Mouse (Mus musculus) activated CD4-positive, CD25-positive, alpha-beta regulatory T cell, adult 4 months (primary cell): ENCODE data around the gene Ccdc92b. TPM values are rescaled to one million over a fixed set of nuclear protein-coding genes. Genes with fewer than 3 reads are reported as not detected.
A peak's percentile ranks its signal among the peaks of the same experiment; 100 is the strongest.
"Not testable (repeated sequence)": the region's sequence is repeated elsewhere in the genome, so short reads cannot be mapped to it uniquely, and the experiment has no call there.

Experiments
- ATAC-seq: one replicate; pipeline ENCODE4 v1.8.0; 2017
- polyA plus RNA-seq, 2 experiments: library from polyadenylated mRNA; unstranded; fragments of 100-300 nt; shearing (Covaris generic); gene quantifications; one replicate each; pipeline ENCODE4 v1.2.1; 2017

Ccdc92b gene
- polyA plus RNA-seq, result not detected

- ATAC-seq, result no peak
These were observed at the start of gene Ccdc92b for GRCm38 (mm10) chr11:74619201-74619955. TSS of gene Ccdc92b (plus strand) at chr11:74619605.

DNA sequence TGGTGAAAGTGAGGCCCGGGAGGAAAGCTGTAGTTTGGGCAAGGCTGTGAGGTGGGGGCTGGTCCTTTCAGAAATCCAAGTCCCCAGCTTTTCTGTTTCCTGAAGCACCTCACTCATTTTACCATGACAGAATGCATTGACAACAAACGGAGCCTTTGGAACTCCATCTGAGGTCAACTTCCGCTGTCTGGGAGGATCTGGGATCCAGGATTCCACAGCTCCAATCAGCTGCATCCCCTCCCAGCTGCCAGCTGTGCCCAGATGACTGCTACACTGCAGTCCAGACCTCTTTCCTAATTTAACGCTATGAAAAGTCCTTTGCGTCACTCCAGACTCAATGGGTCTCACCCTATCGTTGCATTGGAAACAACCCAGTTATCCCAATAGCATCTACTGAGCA, 49.7 kb upstream of the Ccdc92b start:
- ATAC-seq, result no peak

DNA sequence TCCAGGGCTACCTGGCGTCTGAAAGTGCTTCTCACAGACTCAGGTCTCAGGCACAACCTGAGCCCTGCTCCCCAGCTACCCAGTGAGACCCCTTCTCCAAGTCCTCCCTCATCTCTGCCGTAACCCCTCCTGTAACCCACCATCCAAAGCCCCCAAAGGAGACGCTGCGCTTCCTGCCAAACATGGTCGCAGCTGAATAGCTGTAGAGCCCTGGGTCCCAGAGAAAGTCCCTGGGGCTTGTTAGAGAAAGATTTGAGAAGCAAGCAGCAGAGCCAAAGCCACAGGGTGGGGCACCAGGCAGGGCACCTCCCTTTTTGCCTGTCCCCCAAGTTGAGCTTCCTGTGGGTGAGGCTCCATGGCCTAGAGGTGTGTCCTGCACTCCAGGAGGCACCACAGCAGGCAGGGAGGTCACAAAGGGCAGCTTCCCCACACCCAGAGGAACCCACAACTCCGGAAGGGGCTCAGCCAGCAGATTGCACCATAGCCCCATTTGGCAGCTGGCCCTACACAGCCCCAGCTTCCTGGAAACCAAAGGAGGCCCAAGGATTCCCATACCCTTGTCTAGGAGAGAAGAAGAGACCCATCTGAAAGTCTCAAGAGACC, 46.8 kb upstream of the Ccdc92b start:
- peak; percentile 82 for ATAC-seq

- ATAC-seq, result no peak
These were observed 44.5 kb upstream of the Ccdc92b start for GRCm38 (mm10) chr11:74574768-74575434.

DNA sequence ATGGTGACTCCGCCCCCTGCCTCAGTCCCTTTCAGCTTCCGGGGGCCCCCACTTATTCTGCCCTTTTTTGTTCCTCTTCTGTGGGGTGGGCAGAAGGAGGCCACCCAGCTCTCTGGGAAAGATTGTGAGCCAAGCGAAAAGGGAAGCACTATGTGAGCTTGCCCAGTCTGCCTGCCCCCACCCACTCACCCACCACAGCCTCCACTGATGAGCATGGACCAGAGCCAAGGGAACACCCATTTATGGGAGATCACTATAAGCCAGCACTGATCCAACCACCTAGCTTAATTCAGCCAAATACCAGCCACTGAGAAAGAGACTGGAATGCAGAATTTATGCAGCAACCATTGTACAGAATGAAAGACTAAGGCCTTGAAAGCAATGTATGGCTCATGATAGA, 43.5 kb upstream of the Ccdc92b start:
- no peak for ATAC-seq

- no peak for ATAC-seq
These were observed 42.3 kb upstream of the Ccdc92b start for GRCm38 (mm10) chr11:74577068-74577467.

DNA sequence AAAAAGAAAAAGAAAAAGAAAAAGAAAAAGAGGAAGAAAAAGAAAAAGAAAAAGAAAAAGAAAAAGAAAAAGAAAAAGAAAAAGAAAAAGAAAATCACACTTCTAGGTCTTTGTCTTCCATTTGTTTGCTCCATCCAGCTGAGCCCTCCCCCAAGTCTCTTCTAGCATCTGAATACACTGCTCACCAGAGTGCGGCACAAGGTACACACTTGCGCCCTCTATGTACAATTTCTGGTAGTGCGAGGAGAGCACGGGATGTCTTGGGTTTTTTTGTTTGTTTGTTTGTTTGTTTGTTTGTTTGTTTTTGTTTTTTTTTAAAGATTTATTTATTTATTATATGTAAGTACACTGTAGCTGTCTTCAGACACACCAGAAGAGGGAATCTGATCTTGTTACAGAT, 38.1 kb upstream of the Ccdc92b start:
- not testable (repeated sequence) for ATAC-seq

DNA sequence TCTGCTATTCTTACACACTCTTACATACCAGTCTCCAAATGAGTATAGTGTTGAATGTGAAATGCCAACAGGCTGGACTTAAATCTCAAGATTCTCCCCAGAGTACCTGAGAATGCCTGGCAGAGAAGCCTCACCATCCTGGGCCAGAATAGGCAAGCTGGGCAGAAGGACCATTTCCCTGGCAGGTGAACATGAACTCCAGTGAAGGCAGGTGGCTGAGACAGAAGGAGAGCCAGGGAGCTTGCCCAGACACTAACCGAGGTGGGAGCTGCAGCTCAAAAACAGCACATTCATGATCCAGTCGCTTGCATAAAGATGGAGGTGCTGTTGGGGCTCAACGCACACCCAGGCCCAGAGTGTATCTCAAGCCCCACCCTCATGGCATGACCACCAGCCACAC, 36.9 kb upstream of the Ccdc92b start:
- ATAC-seq, result no peak

DNA sequence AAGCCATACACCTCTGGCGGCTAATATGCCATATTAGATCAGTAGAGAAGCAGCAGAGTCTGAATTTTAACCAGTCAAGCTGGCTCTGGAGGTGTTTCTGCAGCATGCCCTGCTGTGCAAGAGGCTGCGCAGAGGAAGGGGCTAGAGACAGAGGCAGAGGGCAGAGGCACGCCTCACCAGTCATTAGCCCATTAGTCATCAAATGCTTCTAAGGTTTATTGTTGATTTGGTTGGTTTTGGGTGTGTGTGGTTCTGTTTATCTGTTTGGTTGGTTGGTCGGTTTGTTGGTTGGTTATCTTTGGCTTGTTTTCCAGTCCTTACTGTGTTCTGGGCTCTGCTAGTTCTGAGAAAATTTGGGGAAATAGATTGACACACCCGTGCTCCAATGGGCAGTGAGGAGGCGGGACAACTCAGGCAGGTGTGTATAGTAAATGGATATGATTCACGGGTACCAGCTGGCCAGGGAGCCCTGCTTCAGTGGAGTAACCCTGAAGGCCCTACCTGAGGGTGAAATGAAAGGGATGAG, 35.5 kb upstream of the Ccdc92b start:
- ATAC-seq, result no peak

GRCm38 (mm10) chr11:74584946-74585723, 34.3 kb upstream of the Ccdc92b start:
- no peak for ATAC-seq

GRCm38 (mm10) chr11:74586401-74586800, 33.0 kb upstream of the Ccdc92b start:
- no peak for ATAC-seq

- ATAC-seq, result no peak
These were observed 29.8 kb upstream of the Ccdc92b start for GRCm38 (mm10) chr11:74589401-74590238.

DNA sequence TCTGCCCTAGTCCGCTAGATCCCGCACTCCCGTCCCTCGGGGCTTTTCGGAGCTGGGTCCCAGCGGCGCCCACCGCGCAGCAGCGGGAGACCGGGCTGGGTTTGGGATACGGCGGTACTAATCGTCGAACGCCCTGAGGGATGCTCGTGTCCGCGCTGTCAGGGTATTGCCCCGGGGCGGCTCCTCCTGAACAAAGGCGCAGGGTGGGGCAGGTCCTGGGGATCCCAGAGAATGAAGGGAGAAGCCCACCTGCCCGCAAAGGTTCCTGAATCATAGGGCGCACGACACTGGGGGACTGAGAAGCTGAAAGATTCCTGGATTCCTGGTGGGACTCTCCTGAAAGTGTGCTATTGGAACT, 29.2 kb upstream of the Ccdc92b start:
- ATAC-seq, result no peak

DNA sequence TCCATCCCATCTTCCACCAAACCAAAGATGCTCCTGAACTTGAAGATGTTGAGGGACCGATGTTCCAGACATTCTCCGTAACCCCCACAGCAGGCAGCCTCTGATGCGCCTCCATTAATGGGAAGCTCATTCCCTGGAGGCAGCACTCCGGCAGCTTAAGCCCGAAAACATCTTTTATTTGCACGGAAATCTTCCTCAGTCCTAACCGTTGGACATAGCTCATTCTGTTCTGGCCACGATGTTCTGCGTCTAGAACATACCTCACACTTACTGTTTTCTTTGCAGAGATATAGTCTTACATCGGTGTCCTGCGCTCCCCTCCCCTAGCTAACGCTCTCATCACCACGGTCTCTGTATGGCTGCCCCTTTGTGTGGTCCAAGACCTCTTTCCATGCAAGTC, 28.7 kb upstream of the Ccdc92b start:
- no peak for ATAC-seq

GRCm38 (mm10) chr11:74592246-74592645, 27.2 kb upstream of the Ccdc92b start:
- no peak for ATAC-seq

DNA sequence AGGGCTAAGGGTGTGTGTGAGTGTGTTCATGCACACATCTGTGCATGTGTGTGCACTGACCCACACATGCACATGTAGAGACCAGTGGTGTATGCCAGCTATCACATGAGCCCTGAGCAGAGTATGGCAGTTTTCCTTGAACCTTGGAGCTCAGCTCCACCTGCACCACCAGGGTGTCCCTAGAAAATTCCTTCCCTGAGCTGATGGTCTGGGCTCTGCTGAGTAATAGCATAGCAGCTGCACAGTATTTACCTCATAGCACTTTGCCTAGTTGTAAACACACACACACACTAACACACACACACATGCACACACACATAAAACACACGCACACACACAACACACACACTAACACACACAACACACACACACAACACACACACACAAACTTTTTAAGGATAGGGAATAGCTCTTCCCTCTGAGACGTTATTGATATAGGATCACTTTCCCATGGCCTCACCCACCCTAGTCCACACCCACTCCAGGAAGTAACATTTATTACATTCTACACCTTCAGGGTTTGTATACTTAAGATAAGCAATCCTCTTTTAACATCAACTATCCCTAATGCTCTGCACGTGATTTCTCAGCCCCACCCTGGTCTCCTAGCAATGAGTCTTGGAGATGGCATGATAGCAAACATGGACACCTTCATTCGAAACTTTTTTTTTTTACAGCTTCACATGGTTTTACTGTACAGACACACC, 22.0 kb upstream of the Ccdc92b start:
- ATAC-seq, result no peak

- ATAC-seq, result no peak
These were observed 21.4 kb upstream of the Ccdc92b start for GRCm38 (mm10) chr11:74597990-74598337.

GRCm38 (mm10) chr11:74602286-74602685, 17.1 kb upstream of the Ccdc92b start:
- ATAC-seq, result no peak

- ATAC-seq, result no peak
These were observed 9.3 kb upstream of the Ccdc92b start for GRCm38 (mm10) chr11:74610068-74610467.

- no peak for ATAC-seq
These were observed 8.7 kb upstream of the Ccdc92b start, which contains the start of gene Rap1gap2 for GRCm38 (mm10) chr11:74610545-74611176. TSS of gene Rap1gap2 (minus strand) at chr11:74610915.

- no peak for ATAC-seq
These were observed 8.0 kb upstream of the Ccdc92b start for GRCm38 (mm10) chr11:74611437-74611836.
